Mouse (Mus musculus) hindbrain, embryonic 13.5 days (tissue): ENCODE measurements at regions not wholly inside any gene's neighbourhood (a gene's known extent, or its start where the extent isn't known, plus 50 kb on each side); places are given as distances from the start of the nearest gene placed in this dataset.

Source experiments
- ATAC-seq: fragments of 200-750 bp; cut with Nextera tagmentation; 2 replicates; pipeline ENCODE4 v1.8.0; 2017; ENCODE audit warnings: moderate TSS enrichment; ENCODE audit not compliant: low FRiP score
- H3K27ac ChIP-seq: fragments of 300-500 bp; sonication (generic); 2 replicates; pipeline ENCODE4 v1.5.1; 2015; ENCODE audit warnings: inconsistent platforms, mild to moderate bottlenecking, moderate library complexity
- H3K27me3 ChIP-seq: fragments of 300-500 bp; sonication (generic); 2 replicates; pipeline ENCODE4 v1.6.1; 2015; ENCODE audit warnings: mild to moderate bottlenecking, inconsistent platforms
- H3K36me3 ChIP-seq: fragments of 300-500 bp; sonication (generic); 2 replicates; pipeline ENCODE4 v1.6.1; 2015; ENCODE audit warnings: mild to moderate bottlenecking, inconsistent platforms
- H3K4me1 ChIP-seq: fragments of 300-500 bp; sonication (generic); replicated peaks from 2 replicates; pipeline ENCODE4 v1.6.1; 2015; ENCODE audit warnings: inconsistent platforms
- H3K4me2 ChIP-seq: fragments of 300-500 bp; sonication (generic); 2 replicates; pipeline ENCODE4 v1.6.1; 2015; ENCODE audit warnings: inconsistent platforms, mild to moderate bottlenecking, moderate library complexity
- H3K4me3 ChIP-seq: fragments of 300-500 bp; sonication (generic); 2 replicates; pipeline ENCODE4 v1.5.1; 2015; ENCODE audit warnings: mild to moderate bottlenecking, inconsistent platforms
- H3K9ac ChIP-seq: fragments of 300-500 bp; sonication (generic); 2 replicates; pipeline ENCODE4 v1.6.1; 2015; ENCODE audit warnings: mild to moderate bottlenecking, inconsistent platforms
- H3K9me3 ChIP-seq: fragments of 300-500 bp; sonication (generic); 2 replicates; pipeline ENCODE4 v1.6.1; 2016; ENCODE audit warnings: inconsistent platforms
- WGBS: fragments of 180-500 bp; shearing (Covaris S2); methylation state at CpG from one replicate; pipeline ENCODE4 v1.1.7; 2015; 5-methylcytosine and 5-hydroxymethylcytosine counted together

- H3K4me2 ChIP-seq, result no peak overlapping the region
- 80% methylated on average over 1 of the region's 1 CpGs for WGBS
- H3K9ac ChIP-seq, result no peak overlapping the region
- H3K4me3 ChIP-seq, result no peak overlapping the region
- no peak for ATAC-seq
- no peak overlapping the region for H3K27ac ChIP-seq
- H3K27me3 ChIP-seq, result no peaks in the 10 kb centered on the region
- no peaks in the 10 kb centered on the region for H3K4me1 ChIP-seq
- H3K36me3 ChIP-seq, result no peaks in the 10 kb centered on the region
- H3K9me3 ChIP-seq, result no peaks in the 10 kb centered on the region
Observed at GRCm38 (mm10) chr6:135569086-135569485, 206.7 kb downstream of the Emp1 start.

- Histone ChIP-seq H3K4me2 (no peak overlapping the region), H3K27ac (no peak overlapping the region), H3K4me1 (0 out of 2 replicates have a peak, but pooled peaks cover 4% of the 10 kb centered on the region), H3K27me3 (no peaks in the 10 kb centered on the region), H3K9ac (no peak overlapping the region), H3K4me3 (no peak overlapping the region), H3K9me3 (no peaks in the 10 kb centered on the region), H3K36me3 (no peaks in the 10 kb centered on the region)
- ATAC-seq, result no peak
- 83% methylated on average over 2 of the region's 2 CpGs for WGBS
Observed at GRCm38 (mm10) chr6:135575294-135575693, 212.9 kb downstream of the Emp1 start.

- Histone ChIP-seq H3K9ac (no peak overlapping the region), H3K4me3 (no peak overlapping the region), H3K4me2 (no peak overlapping the region), H3K9me3 (no peaks in the 10 kb centered on the region), H3K36me3 (no peaks in the 10 kb centered on the region), H3K27me3 (no peaks in the 10 kb centered on the region), H3K4me1 (peaks cover 12% of the 10 kb centered on the region; the same call in 1 of the 2 replicates), H3K27ac (no peak overlapping the region)
- ATAC-seq, result no peak
- WGBS, result 66% methylated on average over 8 of the region's 8 CpGs
Observed at GRCm38 (mm10) chr6:135578728-135579127, 216.4 kb downstream of the Emp1 start.

GRCm38 (mm10) chr6:135582567-135582966 lies 220.2 kb downstream of the Emp1 start:
- no peak for ATAC-seq
- WGBS, result 50% methylated on average over 2 of the region's 2 CpGs
- no peaks in the 10 kb centered on the region for H3K9me3 ChIP-seq

GRCm38 (mm10) chr6:135584782-135585181 lies 222.4 kb downstream of the Emp1 start:
- no peak for ATAC-seq
- WGBS, result 83% methylated on average over 2 of the region's 2 CpGs
- H3K36me3 ChIP-seq, result no peaks in the 10 kb centered on the region

More at GRCm38 (mm10) chr6:135582567-135582966, 220.2 kb downstream of the Emp1 start:
- Histone ChIP-seq H3K36me3 (no peaks in the 10 kb centered on the region), H3K4me3 (no peak overlapping the region), H3K27ac (no peak overlapping the region), H3K27me3 (no peaks in the 10 kb centered on the region), H3K9ac (no peak overlapping the region), H3K4me1 (peaks cover 12% of the 10 kb centered on the region; the same call in 1 of the 2 replicates), H3K4me2 (no peak overlapping the region)

GRCm38 (mm10) chr6:135590084-135590483 lies 227.7 kb downstream of the Emp1 start:
- Histone ChIP-seq H3K4me1 (no peaks in the 10 kb centered on the region), H3K36me3 (no peaks in the 10 kb centered on the region), H3K4me2 (no peak overlapping the region), H3K9ac (no peak overlapping the region), H3K9me3 (no peaks in the 10 kb centered on the region), H3K27me3 (no peaks in the 10 kb centered on the region), H3K4me3 (no peak overlapping the region), H3K27ac (no peak overlapping the region)
- ATAC-seq, result no peak

More at GRCm38 (mm10) chr6:135584782-135585181, 222.4 kb downstream of the Emp1 start:
- H3K4me3 ChIP-seq, result no peak overlapping the region
- no peaks in the 10 kb centered on the region for H3K9me3 ChIP-seq
- no peaks in the 10 kb centered on the region for H3K27me3 ChIP-seq
- H3K27ac ChIP-seq, result no peak overlapping the region
- H3K4me2 ChIP-seq, result no peak overlapping the region
- H3K4me1 ChIP-seq, result peaks cover 8% of the 10 kb centered on the region; the same call in 1 of the 2 replicates
- no peak overlapping the region for H3K9ac ChIP-seq

- no peaks in the 10 kb centered on the region for H3K9me3 ChIP-seq
- H3K27me3 ChIP-seq, result no peaks in the 10 kb centered on the region
- no peaks in the 10 kb centered on the region for H3K4me1 ChIP-seq
- 95% methylated on average over 9 of the region's 9 CpGs for WGBS
- no peak overlapping the region for H3K4me2 ChIP-seq
- no peaks in the 10 kb centered on the region for H3K36me3 ChIP-seq
- H3K27ac ChIP-seq, result no peak overlapping the region
- no peak overlapping the region for H3K4me3 ChIP-seq
- H3K9ac ChIP-seq, result no peak overlapping the region
- no peak for ATAC-seq
Observed at GRCm38 (mm10) chr6:135591085-135591484, 228.7 kb downstream of the Emp1 start.

- no peak for ATAC-seq
- Histone ChIP-seq H3K9ac (no peak overlapping the region), H3K9me3 (no peaks in the 10 kb centered on the region), H3K36me3 (no peaks in the 10 kb centered on the region), H3K4me3 (no peak overlapping the region), H3K27me3 (no peaks in the 10 kb centered on the region), H3K4me1 (no peaks in the 10 kb centered on the region), H3K27ac (no peak overlapping the region), H3K4me2 (no peak overlapping the region)
- WGBS, result 95% methylated on average over 4 of the region's 4 CpGs
Observed at GRCm38 (mm10) chr6:135596358-135596757, 234.0 kb downstream of the Emp1 start.

GRCm38 (mm10) chr6:135610504-135611096 lies 248.3 kb downstream of the Emp1 start:
- Histone ChIP-seq H3K27me3 (no peaks in the 10 kb centered on the region), H3K4me3 (no peak overlapping the region), H3K9ac (no peak overlapping the region), H3K9me3 (no peaks in the 10 kb centered on the region), H3K36me3 (no peaks in the 10 kb centered on the region), H3K27ac (no peak overlapping the region), H3K4me2 (no peak overlapping the region), H3K4me1 (peaks cover 5% of the 10 kb centered on the region; the same call in 1 of the 2 replicates)
- no peak for ATAC-seq
- WGBS, result 28% methylated on average over 3 of the region's 3 CpGs

GRCm38 (mm10) chr6:135627928-135628327 lies 265.6 kb downstream of the Emp1 start:
- no peaks in the 10 kb centered on the region for H3K36me3 ChIP-seq
- peak; percentile 72; the same call in 1 of the 2 replicates for ATAC-seq
- no peak overlapping the region for H3K4me2 ChIP-seq
- WGBS, result 18% methylated on average over 4 of the region's 4 CpGs
- H3K9ac ChIP-seq, result no peak overlapping the region
- no peak overlapping the region for H3K27ac ChIP-seq
- no peaks in the 10 kb centered on the region for H3K27me3 ChIP-seq
- no peak overlapping the region for H3K4me3 ChIP-seq
- no peaks in the 10 kb centered on the region for H3K9me3 ChIP-seq
- peaks cover 4% of the 10 kb centered on the region for H3K4me1 ChIP-seq

- no peak overlapping the region for H3K27ac ChIP-seq
- no peak for ATAC-seq
- no peaks in the 10 kb centered on the region for H3K9me3 ChIP-seq
- no peak overlapping the region for H3K9ac ChIP-seq
- peaks cover 4% of the 10 kb centered on the region for H3K4me1 ChIP-seq
- no peaks in the 10 kb centered on the region for H3K27me3 ChIP-seq
- WGBS, result 55% methylated on average over 3 of the region's 3 CpGs
- H3K4me3 ChIP-seq, result no peak overlapping the region
- H3K4me2 ChIP-seq, result no peak overlapping the region
- no peaks in the 10 kb centered on the region for H3K36me3 ChIP-seq
Observed at GRCm38 (mm10) chr6:135629236-135629635, 266.9 kb downstream of the Emp1 start.

- H3K4me3 ChIP-seq, result no peak overlapping the region
- peaks cover 4% of the 10 kb centered on the region for H3K4me1 ChIP-seq
- ATAC-seq, result no peak
- no peaks in the 10 kb centered on the region for H3K36me3 ChIP-seq
- H3K27me3 ChIP-seq, result no peaks in the 10 kb centered on the region
- WGBS, result 86% methylated on average over 5 of the region's 5 CpGs
- H3K27ac ChIP-seq, result no peak overlapping the region
- H3K9ac ChIP-seq, result no peak overlapping the region
- H3K9me3 ChIP-seq, result no peaks in the 10 kb centered on the region
- no peak overlapping the region for H3K4me2 ChIP-seq
Observed at GRCm38 (mm10) chr6:135632671-135633070, 270.3 kb downstream of the Emp1 start.

GRCm38 (mm10) chr6:135636648-135637047 lies 274.3 kb downstream of the Emp1 start:
- H3K27me3 ChIP-seq, result no peaks in the 10 kb centered on the region
- no peaks in the 10 kb centered on the region for H3K4me1 ChIP-seq
- no peak overlapping the region for H3K4me2 ChIP-seq
- no peak overlapping the region for H3K27ac ChIP-seq
- no peak overlapping the region for H3K4me3 ChIP-seq
- 0 out of 2 replicates have a peak, but pooled peaks cover 6% of the 10 kb centered on the region for H3K9me3 ChIP-seq
- ATAC-seq, result no peak
- no peaks in the 10 kb centered on the region for H3K36me3 ChIP-seq
- WGBS, result 63% methylated on average over 8 of the region's 8 CpGs
- no peak overlapping the region for H3K9ac ChIP-seq
